Mouse (Mus musculus): ENCODE measurements at regions not wholly inside any gene's neighbourhood (a gene's known extent, or its start where the extent isn't known, plus 50 kb on each side); places are given as distances from the start of the nearest gene placed in this dataset.

DNA sequence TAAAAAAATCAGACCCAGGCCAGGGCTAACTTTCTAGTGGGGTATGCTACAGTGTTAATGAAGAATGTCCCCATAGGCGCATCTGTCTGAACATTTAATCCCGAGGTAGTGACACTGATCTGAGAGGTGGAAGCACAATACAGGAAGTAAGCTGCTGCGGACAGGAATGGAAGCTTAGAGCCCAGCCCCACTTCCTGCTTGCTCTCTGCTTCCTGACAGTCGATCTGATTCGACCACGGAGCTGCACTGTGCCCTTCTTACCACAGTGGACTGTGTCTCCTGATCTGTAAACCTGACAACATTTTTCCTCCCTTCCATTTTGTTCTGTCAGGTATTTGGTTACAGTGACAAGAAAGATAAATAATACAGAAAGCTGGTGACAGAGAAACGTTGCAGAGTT is 77.5 kb upstream of the Vamp9 start:
- no peak for TF ChIP-seq POLR2A (IDR thresholded peaks at IDR 0.05; ENCODE audit: borderline replicate concordance, insufficient read depth, low read length)
- TF ChIP-seq CTCF (IDR thresholded peaks at IDR 0.05; ENCODE audit: borderline replicate concordance, insufficient read depth, low read depth, low read length) = no peak

All from cerebellum, adult 2 months (tissue).